Mouse (Mus musculus) cerebellum, adult 2 months (tissue): ENCODE results near the gene Crcp.

Experiments used
- CTCF ChIP-seq: fragments of 200-500 bp; IDR thresholded peaks from 2 replicates; pipeline ENCODE4 v1.5.1; 2011; ENCODE audit warnings: low read depth, mild to moderate bottlenecking, control low read depth, low read length, moderate library complexity, borderline replicate concordance; ENCODE audit not compliant: insufficient read depth
- POLR2A ChIP-seq: fragments of 200-500 bp; IDR thresholded peaks from 2 replicates; pipeline ENCODE4 v1.6.1; 2011; ENCODE audit warnings: low read length, control low read depth, borderline replicate concordance; ENCODE audit not compliant: insufficient read depth

GRCm38 (mm10) chr5:130015104-130015503 is 14.0 kb upstream of the Crcp start:
- TF ChIP-seq POLR2A = no peak
- no peak for TF ChIP-seq CTCF
